Mouse (Mus musculus) thymus, postnatal 4 days (tissue): ENCODE results near the gene Fitm1.

Experiments used
- DNase-seq: peaks from one replicate; pipeline ENCODE4 v3.0.0; 2021

Fitm1 gene

GRCm38 (mm10) chr14:55575302-55575701 lies at the start of gene Fitm1:
Gene Fitm1, plus strand, starts transcription at chr14:55575617.
- DNase-seq = no peak

- no peak for DNase-seq
These were observed 48.7 kb upstream of the Fitm1 start for GRCm38 (mm10) chr14:55526674-55527073.

- DNase-seq = peak; percentile 51
These were observed 47.5 kb upstream of the Fitm1 start for GRCm38 (mm10) chr14:55527940-55528339.

GRCm38 (mm10) chr14:55536116-55536745 lies 39.2 kb upstream of the Fitm1 start:
- DNase-seq = peak; percentile 71

GRCm38 (mm10) chr14:55540067-55540786 lies 35.2 kb upstream of the Fitm1 start, which contains the start of gene Pck2:
Gene Pck2, plus strand, starts transcription at chr14:55540266.
- peak; percentile 38 for DNase-seq

GRCm38 (mm10) chr14:55540787-55541321 lies 34.6 kb upstream of the Fitm1 start:
- peak; percentile 38 for DNase-seq

GRCm38 (mm10) chr14:55542268-55542667 lies 33.1 kb upstream of the Fitm1 start:
- no peak for DNase-seq

- no peak for DNase-seq
These were observed 31.1 kb upstream of the Fitm1 start for GRCm38 (mm10) chr14:55544334-55544733.

- DNase-seq = no peak
These were observed 25.2 kb upstream of the Fitm1 start for GRCm38 (mm10) chr14:55550191-55550590.

GRCm38 (mm10) chr14:55551347-55551746 lies 24.1 kb upstream of the Fitm1 start:
- DNase-seq = no peak

GRCm38 (mm10) chr14:55551794-55552193 lies 23.6 kb upstream of the Fitm1 start:
- DNase-seq = no peak

- DNase-seq = no peak
These were observed 20.8 kb upstream of the Fitm1 start for GRCm38 (mm10) chr14:55554635-55555034.

GRCm38 (mm10) chr14:55555788-55556187 lies 19.6 kb upstream of the Fitm1 start:
- no peak for DNase-seq

GRCm38 (mm10) chr14:55557003-55557402 lies 18.4 kb upstream of the Fitm1 start:
- peak; percentile 81 for DNase-seq

GRCm38 (mm10) chr14:55557587-55557986 lies 17.8 kb upstream of the Fitm1 start:
- DNase-seq = no peak

- no peak for DNase-seq
These were observed 16.5 kb upstream of the Fitm1 start for GRCm38 (mm10) chr14:55558740-55559448.

GRCm38 (mm10) chr14:55559799-55560201 lies 15.6 kb upstream of the Fitm1 start, which contains the start of gene Dcaf11:
Gene Dcaf11, plus strand, starts transcription at chr14:55560006.
- peak; percentile 90 for DNase-seq

- DNase-seq = peak; percentile 97
These were observed 15.0 kb upstream of the Fitm1 start, which contains the start of gene A730061H03Rik for GRCm38 (mm10) chr14:55560202-55561073. Gene A730061H03Rik, minus strand, starts transcription at chr14:55560406.

GRCm38 (mm10) chr14:55561860-55562259 lies 13.6 kb upstream of the Fitm1 start:
- no peak for DNase-seq

- no peak for DNase-seq
These were observed 12.2 kb upstream of the Fitm1 start for GRCm38 (mm10) chr14:55563249-55563648.

- no peak for DNase-seq
These were observed 9.7 kb upstream of the Fitm1 start for GRCm38 (mm10) chr14:55565748-55566147.

- DNase-seq = no peak
These were observed 7.9 kb upstream of the Fitm1 start for GRCm38 (mm10) chr14:55567496-55567895.
